Mouse (Mus musculus) midbrain, embryonic 14.5 days (tissue): ENCODE data around the gene Cdc42bpb. TPM values are rescaled to one million over a fixed set of nuclear protein-coding genes. Genes with fewer than 3 reads are reported as not detected.

ENCODE experiments used
- ATAC-seq: fragments of 200-750 bp; cut with Nextera tagmentation; 2 replicates; pipeline ENCODE4 v1.8.0; 2017; ENCODE audit warnings: moderate number of reproducible peaks, moderate library complexity; ENCODE audit not compliant: low FRiP score, low TSS enrichment
- DNase-seq: peaks from one replicate; pipeline ENCODE4 v3.0.0-alpha.2; 2015
- H3K27ac ChIP-seq: fragments of 300-500 bp; sonication (generic); replicated peaks from 2 replicates; pipeline ENCODE4 v1.5.1; 2014; ENCODE audit warnings: mild to moderate bottlenecking, low read depth, low read length, moderate library complexity
- H3K27me3 ChIP-seq: fragments of 300-500 bp; sonication (generic); 2 replicates; pipeline ENCODE4 v1.6.1; 2014; ENCODE audit warnings: low read length, control low read depth, mixed read lengths; ENCODE audit not compliant: control insufficient read depth, insufficient read depth
- H3K36me3 ChIP-seq: fragments of 300-500 bp; sonication (generic); 2 replicates; pipeline ENCODE4 v1.6.1; 2014; ENCODE audit warnings: low read length, control low read depth; ENCODE audit not compliant: control insufficient read depth, insufficient read depth
- H3K4me1 ChIP-seq: fragments of 300-500 bp; sonication (generic); 2 replicates; pipeline ENCODE4 v1.6.1; 2014; ENCODE audit warnings: mild to moderate bottlenecking, antibody characterized with exemption, low read length, control low read depth; ENCODE audit not compliant: control insufficient read depth, insufficient read depth
- H3K4me2 ChIP-seq: fragments of 300-500 bp; sonication (generic); 2 replicates; pipeline ENCODE4 v1.6.1; 2014; ENCODE audit warnings: mild to moderate bottlenecking, low read length, moderate library complexity
- H3K4me3 ChIP-seq: fragments of 300-500 bp; sonication (generic); replicated peaks from 2 replicates; pipeline ENCODE4 v1.5.1; 2014; ENCODE audit warnings: low read depth, low read length
- H3K9ac ChIP-seq: fragments of 300-500 bp; sonication (generic); replicated peaks from 2 replicates; pipeline ENCODE4 v1.6.1; 2014; ENCODE audit warnings: mild to moderate bottlenecking, low read length, moderate library complexity
- H3K9me3 ChIP-seq: fragments of 300-500 bp; sonication (generic); 2 replicates; pipeline ENCODE4 v1.6.1; 2016; ENCODE audit warnings: low read length, control low read depth, mixed read lengths; ENCODE audit not compliant: control insufficient read depth
- WGBS: fragments of 180-500 bp; shearing (Covaris S2); extraction: QIAGEN DNeasy Blood & Tissue Kit; methylation state at CpG from one replicate; pipeline ENCODE4 v1.1.7; 2014; 5-methylcytosine and 5-hydroxymethylcytosine counted together
- polyA plus RNA-seq: library from polyadenylated mRNA; unstranded; fragments of >200 nt; fragmentation: Nextera tagmentation; extraction: Ambion mirVana; gene quantifications from 2 replicates; pipeline ENCODE4 v1.2.1, GENCODE M21; 2014

The Cdc42bpb gene
- polyA plus RNA-seq, 1 experiment from 2014 or later: 47.8 TPM

DNA sequence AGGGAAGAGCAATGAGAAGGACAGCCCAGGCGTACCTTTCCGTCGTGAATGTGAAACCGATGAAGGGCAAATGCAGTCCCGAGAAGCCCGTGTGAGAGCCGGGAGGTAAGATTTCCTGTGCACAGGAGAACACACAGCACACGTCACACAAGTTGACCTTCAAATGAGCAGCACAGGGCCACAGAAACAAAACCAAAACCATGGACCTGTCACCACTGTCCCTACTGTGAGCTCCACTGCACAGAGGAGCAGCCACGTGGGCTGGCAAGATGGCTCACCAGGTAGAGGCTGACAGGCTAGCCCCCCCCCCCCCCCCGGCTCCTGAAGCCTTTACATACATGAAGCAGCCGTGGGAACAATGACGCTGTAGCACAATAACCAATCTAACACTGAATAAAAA, 52.6 kb downstream of the Cdc42bpb start:
- H3K36me3 ChIP-seq: peaks cover 86% of the 10 kb centered on the region
- H3K27me3 ChIP-seq: no peaks in the 10 kb centered on the region
- H3K4me1 ChIP-seq: no peaks in the 10 kb centered on the region
- no peak for ATAC-seq
- no peaks in the 10 kb centered on the region for H3K9me3 ChIP-seq
- DNase-seq: no peak
- H3K4me2 ChIP-seq: no peak overlapping the region
- H3K27ac ChIP-seq: no peak overlapping the region
- 95% methylated on average over 12 of the region's 12 CpGs for WGBS
- no peak overlapping the region for H3K4me3 ChIP-seq
- H3K9ac ChIP-seq: no peak overlapping the region

DNA sequence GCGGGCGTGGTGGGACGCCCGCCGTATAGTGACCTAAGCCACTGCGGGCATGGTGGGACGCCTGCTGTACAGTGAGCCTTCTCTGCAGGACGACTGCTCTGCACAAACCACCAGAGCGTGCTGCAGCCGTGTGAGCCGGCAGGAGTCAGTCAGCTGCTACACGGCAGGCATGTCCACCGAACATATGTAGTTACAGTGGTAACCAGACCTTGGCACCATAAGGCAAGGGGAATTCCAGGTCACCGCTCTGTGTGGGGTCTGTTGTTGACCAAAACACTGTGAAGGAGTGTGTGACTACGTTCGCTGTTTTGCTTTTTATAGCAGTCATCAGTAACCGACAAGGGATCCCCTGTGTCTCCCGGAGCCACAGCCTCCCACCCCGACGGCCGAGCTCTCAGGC, 53.0 kb downstream of the Cdc42bpb start:
- Histone ChIP-seq H3K9ac (no peak overlapping the region), H3K27me3 (no peaks in the 10 kb centered on the region), H3K4me3 (no peak overlapping the region), H3K4me2 (no peak overlapping the region), H3K27ac (no peak overlapping the region), H3K4me1 (no peaks in the 10 kb centered on the region), H3K36me3 (peaks cover 90% of the 10 kb centered on the region), H3K9me3 (no peaks in the 10 kb centered on the region)
- 95% methylated on average over 21 of the region's 21 CpGs for WGBS
- no peak for DNase-seq
- ATAC-seq: no peak

DNA sequence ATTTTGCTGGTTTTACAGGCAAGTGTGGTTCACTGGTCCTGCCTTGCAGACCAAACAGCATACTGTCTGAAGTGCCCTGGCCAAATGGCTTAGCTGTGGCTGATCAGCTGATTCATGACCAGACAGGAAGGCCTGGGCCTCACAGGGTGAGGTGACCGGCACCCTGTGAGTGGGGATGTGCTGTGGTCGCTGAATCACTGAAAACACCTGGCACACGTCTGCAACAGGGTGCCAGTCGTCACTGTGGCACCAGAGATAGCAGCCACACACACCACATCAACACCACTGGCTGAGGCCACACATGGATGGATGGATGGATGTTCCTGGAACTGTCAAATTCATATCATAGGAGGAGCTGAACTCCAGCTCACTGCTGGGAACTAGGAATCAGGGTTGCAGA, 54.1 kb downstream of the Cdc42bpb start:
- Histone ChIP-seq H3K27me3 (no peaks in the 10 kb centered on the region), H3K9ac (no peak overlapping the region), H3K36me3 (peaks cover 97% of the 10 kb centered on the region), H3K4me3 (no peak overlapping the region), H3K4me1 (no peaks in the 10 kb centered on the region), H3K27ac (no peak overlapping the region), H3K9me3 (no peaks in the 10 kb centered on the region), H3K4me2 (no peak overlapping the region)
- no peak for ATAC-seq
- WGBS: 93% methylated on average over 4 of the region's 4 CpGs
- no peak for DNase-seq

DNA sequence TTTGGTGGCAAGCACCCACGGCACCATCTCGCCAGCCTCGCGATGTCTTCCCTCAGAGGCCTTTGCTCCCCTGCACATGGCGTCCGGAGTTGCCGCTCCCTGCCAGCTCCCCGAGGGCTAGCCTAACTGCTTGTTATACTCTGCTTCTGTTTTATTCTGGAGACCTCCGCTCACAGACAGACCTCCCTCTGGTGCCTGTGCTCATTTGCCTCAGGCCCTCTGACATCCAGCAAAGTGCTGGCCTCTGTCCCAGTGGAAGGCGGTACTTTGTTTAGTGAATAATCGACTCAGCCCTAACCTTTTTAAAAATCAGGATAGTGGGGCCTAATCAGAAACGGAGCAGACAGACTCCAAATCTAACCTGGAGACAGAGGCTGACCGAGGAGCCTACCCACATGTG, 55.7 kb downstream of the Cdc42bpb start:
- Histone ChIP-seq H3K9me3 (no peaks in the 10 kb centered on the region), H3K4me2 (no peak overlapping the region), H3K4me1 (no peaks in the 10 kb centered on the region), H3K36me3 (peaks cover 97% of the 10 kb centered on the region), H3K4me3 (no peak overlapping the region), H3K27ac (no peak overlapping the region), H3K9ac (no peak overlapping the region), H3K27me3 (no peaks in the 10 kb centered on the region)
- DNase-seq (peak; percentile 15), ATAC-seq (no peak)
- 89% methylated on average over 13 of the region's 13 CpGs for WGBS

DNA sequence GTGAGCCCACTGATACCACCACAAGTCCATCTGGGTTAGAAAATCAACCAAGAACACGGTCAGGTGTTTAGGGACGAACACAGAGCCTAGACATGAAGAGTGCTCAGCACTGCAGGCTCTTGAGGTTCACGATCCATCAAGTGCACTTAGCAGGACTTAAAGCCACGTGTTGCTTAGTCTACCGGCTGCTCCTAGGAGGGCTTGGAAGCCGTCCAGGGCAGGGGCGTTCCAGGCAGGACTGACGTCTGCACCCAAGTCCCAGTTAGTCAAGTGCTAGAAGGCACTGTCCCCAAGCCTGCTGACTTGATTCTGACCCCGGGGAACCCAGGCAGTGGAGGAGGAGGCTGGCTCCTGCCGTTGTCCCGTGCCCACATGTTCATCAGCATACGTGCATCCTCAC, 57.0 kb downstream of the Cdc42bpb start:
- Histone ChIP-seq H3K9ac (no peak overlapping the region), H3K9me3 (no peaks in the 10 kb centered on the region), H3K4me2 (no peak overlapping the region), H3K36me3 (peaks cover 100% of the 10 kb centered on the region), H3K4me1 (no peaks in the 10 kb centered on the region), H3K27ac (no peak overlapping the region), H3K4me3 (no peak overlapping the region), H3K27me3 (no peaks in the 10 kb centered on the region)
- 90% methylated on average over 12 of the region's 12 CpGs for WGBS
- no peak for DNase-seq
- no peak for ATAC-seq

DNA sequence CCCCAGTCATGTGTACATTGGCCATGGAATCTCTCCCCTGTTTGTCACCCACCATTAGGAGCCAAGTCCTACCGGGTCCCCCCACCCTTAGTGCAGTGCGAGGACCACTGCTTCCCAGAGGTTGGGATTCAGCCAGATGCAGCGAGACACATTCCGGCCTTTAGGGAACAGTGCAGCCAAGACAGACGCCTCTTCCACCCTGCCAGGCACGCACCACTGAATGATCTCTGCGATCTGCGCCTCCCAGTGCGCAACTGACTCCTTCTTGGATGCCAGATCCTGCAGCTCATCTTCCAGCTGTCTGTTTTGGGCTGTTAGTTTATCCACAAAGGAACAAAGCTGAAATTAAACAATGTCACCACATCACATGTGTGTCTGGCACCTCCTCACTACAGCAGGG, 59.8 kb downstream of the Cdc42bpb start:
- H3K4me3 ChIP-seq: no peak overlapping the region
- ATAC-seq: no peak
- no peaks in the 10 kb centered on the region for H3K9me3 ChIP-seq
- no peak for DNase-seq
- H3K27ac ChIP-seq: no peak overlapping the region
- H3K4me1 ChIP-seq: no peaks in the 10 kb centered on the region
- H3K9ac ChIP-seq: no peak overlapping the region
- peaks cover 100% of the 10 kb centered on the region for H3K36me3 ChIP-seq
- H3K4me2 ChIP-seq: no peak overlapping the region
- H3K27me3 ChIP-seq: no peaks in the 10 kb centered on the region
- WGBS: 96% methylated on average over 9 of the region's 9 CpGs

DNA sequence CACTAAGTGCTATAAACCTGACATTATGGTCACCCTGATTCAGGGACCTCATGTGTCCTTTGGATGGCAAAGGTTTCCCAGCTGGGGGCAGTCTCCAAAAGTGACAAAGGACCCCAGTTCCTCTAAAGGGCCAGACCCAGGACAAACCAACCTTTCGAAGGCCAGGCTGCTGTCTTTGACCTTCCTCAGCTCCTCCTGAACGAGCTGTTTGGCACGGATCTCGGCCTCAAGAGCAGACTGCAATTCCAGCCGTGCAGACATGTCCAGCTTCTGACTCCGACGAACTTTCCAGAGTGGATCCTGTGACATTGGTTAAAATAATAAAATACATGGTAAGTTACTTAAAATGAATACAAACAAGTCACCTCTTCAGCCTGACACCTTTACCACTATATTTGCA, 63.2 kb downstream of the Cdc42bpb start:
- no peak overlapping the region for H3K9ac ChIP-seq

DNA sequence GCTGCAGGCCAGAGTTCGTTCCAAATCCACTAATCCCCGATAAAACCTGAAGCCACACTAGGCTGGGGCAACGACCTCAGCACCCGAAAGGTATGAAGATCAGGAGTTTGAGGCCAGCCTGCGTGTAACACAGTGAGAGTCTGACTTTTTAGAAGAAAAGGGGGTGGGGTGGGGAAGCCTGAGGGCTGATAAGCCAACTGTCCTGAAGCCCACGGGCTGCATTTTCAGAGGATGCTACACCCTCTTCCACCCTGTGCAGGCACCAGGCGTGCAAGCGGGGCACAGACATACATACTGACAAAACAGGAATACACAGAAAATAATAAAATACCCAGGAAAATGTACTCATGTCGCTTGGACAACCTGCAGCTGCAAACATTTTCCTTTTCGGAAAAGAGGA, 65.7 kb downstream of the Cdc42bpb start:
- peaks cover 96% of the 10 kb centered on the region for H3K36me3 ChIP-seq
- no peak overlapping the region for H3K27ac ChIP-seq
- no peaks in the 10 kb centered on the region for H3K9me3 ChIP-seq
- H3K4me3 ChIP-seq: no peak overlapping the region
- no peak overlapping the region for H3K4me2 ChIP-seq
- no peaks in the 10 kb centered on the region for H3K4me1 ChIP-seq
- 95% methylated on average over 10 of the region's 10 CpGs for WGBS
- ATAC-seq (no peak), DNase-seq (no peak)
- no peak overlapping the region for H3K9ac ChIP-seq
- no peaks in the 10 kb centered on the region for H3K27me3 ChIP-seq

More for the DNA sequence above, 63.2 kb downstream of the Cdc42bpb start:
- no peak overlapping the region for H3K4me3 ChIP-seq
- no peaks in the 10 kb centered on the region for H3K9me3 ChIP-seq
- no peaks in the 10 kb centered on the region for H3K4me1 ChIP-seq
- DNase-seq (no peak), ATAC-seq (no peak)
- H3K27ac ChIP-seq: no peak overlapping the region
- H3K27me3 ChIP-seq: no peaks in the 10 kb centered on the region
- no peak overlapping the region for H3K4me2 ChIP-seq
- 97% methylated on average over 7 of the region's 7 CpGs for whole genome bisulfite sequencing
- H3K36me3 ChIP-seq: peaks cover 100% of the 10 kb centered on the region

DNA sequence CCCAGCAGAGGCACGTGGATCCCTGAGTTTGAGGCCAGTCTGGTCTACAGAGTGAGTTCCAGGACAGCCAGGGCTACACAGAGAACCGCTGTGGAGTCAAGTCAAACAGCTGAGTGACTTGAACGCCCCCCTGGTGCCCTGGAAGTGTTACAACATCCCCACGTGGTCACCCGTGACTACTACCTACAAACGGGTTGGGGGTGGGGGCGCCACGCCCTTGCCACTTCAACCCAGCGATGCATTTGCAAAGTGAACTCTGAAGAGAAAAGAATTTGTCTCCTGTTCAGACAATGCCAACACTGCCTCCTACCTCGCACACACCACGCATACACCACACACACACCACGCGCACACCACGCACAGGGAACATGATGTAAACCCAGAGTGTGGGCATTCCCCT, 67.6 kb downstream of the Cdc42bpb start:
- Histone ChIP-seq H3K4me3 (no peak overlapping the region), H3K36me3 (peaks cover 96% of the 10 kb centered on the region), H3K27me3 (no peaks in the 10 kb centered on the region), H3K27ac (no peak overlapping the region), H3K9me3 (no peaks in the 10 kb centered on the region), H3K9ac (no peak overlapping the region), H3K4me2 (no peak overlapping the region), H3K4me1 (no peaks in the 10 kb centered on the region)
- 88% methylated on average over 14 of the region's 14 CpGs for WGBS
- no peak for DNase-seq
- no peak for ATAC-seq
